Mouse (Mus musculus) embryo, embryonic 9.5 days (tissue): ENCODE data around the gene Gm28035.

Experiments used
- DNase-seq: peaks from one replicate; pipeline ENCODE4 v3.0.0-alpha.2; 2017; ENCODE audit errors: extremely low spot score

Gene Gm28035

DNA sequence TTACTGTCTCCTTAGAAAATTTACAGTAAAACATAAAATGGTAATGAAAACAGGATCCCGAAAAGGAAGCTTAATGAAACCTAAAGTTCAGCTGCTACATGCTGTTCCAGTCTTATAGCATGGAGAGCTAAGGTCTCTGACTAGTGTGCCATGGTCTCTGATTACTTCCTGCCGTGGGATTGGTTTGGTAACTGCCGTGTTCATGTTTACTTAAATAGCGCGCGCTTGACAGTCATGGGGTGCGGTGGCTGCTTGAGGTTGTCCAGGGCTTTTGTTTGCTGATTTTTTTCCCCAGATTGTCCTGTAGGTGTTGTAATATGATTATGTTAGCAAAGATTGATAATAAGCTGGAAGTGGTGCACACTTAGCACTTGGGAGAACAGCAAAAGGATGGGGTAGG, 65.7 kb downstream of the Gm28035 start:
- no peak for DNase-seq

DNA sequence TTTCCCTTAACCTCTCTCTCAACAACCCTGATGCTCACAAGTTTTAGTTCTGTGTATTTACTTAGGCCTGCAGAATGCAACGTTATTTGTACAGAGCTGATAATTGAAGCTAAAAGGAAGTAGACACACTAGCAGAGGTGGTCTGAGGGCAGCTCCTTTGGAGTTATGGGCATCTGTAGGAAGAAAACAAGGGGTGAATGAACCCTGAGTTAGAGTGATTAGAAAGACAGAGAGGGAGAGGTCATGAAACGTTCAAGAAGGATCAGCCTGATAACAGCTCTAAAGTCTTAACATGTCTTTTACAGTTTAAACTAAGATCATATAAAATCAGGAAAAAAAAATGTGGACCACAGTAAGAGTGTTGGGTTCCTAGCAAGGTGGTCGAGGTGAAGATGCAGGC, 69.0 kb downstream of the Gm28035 start:
- DNase-seq, result no peak

DNA sequence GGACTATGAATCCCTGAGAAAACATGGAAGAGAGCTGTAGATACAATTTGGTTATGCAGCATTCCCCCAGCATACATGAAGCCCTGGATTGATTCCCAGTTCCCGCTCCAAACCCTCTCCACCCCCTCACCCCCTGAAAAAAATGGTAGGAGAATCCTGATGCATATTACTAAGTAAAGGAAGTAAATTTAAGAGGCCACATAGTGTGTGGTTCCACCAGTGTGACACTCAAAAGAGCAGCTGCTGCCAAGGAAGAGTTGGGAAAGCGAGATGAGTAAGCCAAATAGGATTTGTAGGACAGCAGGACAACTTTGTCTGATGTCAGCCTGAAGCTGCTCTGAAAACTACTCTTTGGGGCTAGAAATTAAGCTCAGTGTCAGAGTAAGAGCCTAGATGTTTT, 71.1 kb downstream of the Gm28035 start:
- no peak for DNase-seq

DNA sequence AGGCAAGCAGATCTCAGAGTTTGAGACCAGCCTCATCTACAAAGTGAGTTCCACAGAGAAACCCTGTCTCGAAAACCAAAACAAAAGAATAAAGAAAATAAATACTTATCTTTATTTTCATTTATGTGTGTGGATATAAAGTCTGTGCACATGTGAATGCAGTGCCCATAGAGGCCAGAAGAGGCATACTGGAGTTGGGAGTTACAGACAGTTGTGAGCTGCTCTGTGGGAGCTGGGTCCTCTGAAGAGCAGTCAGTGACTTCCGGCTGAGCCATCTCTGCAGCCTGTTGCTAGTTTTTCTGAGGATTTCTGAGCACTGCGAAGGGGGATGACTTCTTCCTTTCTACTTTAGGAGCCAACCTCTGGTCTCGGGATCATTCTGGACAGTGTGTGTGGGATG, 75.8 kb downstream of the Gm28035 start:
- DNase-seq, result no peak

DNA sequence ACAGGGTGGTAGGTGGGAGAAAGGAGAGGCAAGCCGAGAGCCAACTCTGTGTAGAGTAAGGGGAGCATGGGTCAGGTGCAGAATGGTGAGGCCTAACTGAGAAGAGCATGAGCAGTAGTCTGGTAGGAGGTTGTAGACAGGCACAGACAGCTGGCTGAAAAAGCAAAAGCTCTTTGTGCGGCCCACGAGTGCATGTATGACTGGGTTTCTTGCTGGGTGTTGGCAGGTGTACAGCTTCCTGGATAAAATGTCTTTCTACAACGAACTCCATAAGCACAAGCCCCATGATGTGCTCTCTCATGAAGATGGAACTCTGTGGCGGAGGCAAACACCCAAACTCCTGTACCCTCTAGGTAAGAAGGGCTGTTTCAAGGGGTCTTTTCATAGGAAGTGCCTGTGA, 76.6 kb downstream of the Gm28035 start:
- no peak for DNase-seq

DNA sequence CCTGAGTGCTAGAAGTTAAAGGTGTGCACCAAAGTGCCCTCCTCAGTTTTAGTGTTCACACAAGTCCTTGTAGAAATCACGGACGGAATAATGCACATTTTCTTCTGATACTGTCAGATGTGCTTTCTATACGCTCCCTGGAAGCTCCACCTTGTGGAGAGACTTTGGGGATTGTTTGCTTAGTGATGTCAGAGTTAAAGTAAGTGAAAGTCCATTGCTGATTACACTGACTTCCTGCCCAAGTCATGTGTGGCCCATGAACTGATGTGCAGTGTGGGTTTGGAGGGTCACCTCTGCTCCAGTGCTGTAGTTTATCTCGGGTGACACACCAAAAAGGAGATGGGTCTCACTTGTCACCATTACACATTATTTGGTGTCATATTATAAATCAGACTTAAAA, 78.9 kb downstream of the Gm28035 start:
- DNase-seq, result no peak

DNA sequence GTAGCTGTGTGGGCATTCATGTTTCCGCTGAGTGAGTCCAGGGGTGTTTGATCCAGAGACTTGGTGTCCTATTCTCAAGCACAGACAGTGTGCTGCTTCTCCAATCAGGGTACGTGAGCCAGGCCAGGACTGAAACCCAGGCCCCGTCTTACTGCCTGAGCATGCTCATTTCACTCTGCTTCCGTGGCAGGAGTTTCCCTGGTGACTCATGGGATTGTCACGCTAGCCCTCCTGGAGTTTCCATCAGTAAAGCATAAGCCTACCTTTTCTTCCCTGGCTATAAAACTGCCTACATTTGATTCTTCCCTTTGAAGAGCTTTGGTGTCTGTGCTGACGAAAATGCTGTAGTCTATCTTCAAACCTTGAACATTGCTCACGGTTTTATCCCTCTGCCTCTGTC, 82.7 kb downstream of the Gm28035 start:
- no peak for DNase-seq

DNA sequence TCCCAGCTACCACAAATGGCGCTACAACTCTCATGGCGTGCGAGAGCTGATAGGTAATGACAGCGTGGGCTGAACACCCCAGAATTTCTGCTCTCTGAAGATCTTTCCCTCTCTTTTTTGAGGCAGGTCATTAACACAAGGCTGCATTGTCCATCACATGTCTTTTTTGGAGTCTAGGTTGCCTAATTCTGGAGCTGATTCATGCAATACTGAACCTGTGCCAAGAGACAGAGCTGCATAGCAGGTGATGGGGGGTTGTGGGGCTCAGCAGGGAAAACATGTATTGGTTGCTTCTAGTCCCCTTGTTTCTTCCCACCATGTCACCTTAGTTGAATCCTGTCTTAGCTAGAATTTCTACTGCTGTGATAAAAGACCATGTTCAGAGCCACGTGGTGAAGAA, 84.9 kb downstream of the Gm28035 start:
- DNase-seq, result no peak

DNA sequence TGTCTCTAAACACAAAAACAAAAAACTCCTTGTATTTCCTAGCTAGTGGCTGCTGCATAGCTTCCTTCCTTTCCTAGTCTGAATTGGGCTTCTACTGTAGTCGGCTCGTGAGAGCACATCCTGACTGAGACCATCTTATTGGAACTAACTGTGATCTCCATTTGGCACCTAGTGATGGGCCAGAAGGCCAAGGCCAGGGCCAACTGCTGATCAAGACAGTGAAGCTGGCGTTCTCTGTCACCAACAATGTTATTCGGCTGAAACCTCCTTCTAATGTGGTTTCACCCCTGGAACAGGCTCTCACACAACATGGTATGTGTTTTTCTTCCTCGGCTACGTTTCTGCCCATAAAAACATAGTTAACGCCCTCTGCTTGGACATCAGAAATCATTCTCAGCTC, 86.9 kb downstream of the Gm28035 start:
- no peak for DNase-seq

DNA sequence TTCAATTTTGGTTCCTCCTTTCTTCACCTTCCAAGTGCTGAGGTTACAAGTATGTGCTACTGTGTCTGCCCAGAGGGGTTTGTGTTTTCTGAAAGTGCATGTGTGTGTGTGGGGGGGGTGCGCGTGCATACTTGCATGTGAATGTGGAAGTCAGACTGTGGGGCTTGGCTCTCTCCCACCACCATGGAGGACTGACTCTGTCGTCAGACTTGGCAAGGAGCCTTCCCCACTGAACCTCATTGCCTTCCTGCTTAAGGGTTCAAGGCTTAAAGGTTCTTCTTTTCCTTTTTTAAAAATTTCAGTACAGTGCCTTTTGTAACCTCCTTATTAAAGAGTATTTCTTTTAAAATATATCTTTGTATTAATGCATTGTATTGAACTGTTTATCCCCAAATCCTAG, 88.4 kb downstream of the Gm28035 start:
- no peak for DNase-seq
